Mouse (Mus musculus): ENCODE data around the gene Cyp4f16. TPM values are rescaled to one million over a fixed set of nuclear protein-coding genes. Genes with fewer than 3 reads are reported as not detected.
"Not testable (repeated sequence)": the region's sequence is repeated elsewhere in the genome, so short reads cannot be mapped to it uniquely, and the experiment has no call there.

Cyp4f16 gene
- 69.4 and 140 TPM in 2 replicates for polyA plus RNA-seq (2012; rRNA removed)

- WGBS, result 3% methylated on average over 5 of the region's 5 CpGs
- Histone ChIP-seq H3K27ac (ENCODE audit: insufficient read depth, low read depth, low read length) (peak within 1 kb of the TSS; percentile 88), H3K4me3 (ENCODE audit: low read depth, low read length) (peak within 1 kb of the TSS; percentile 64)
These were observed at the start of gene Cyp4f16 for GRCm38 (mm10) chr17:32536051-32536866. Gene Cyp4f16, plus strand, starts transcription at chr17:32536558.

GRCm38 (mm10) chr17:32492349-32492980, 43.9 kb upstream of the Cyp4f16 start:
- peaks cover 4% of the 10 kb centered on the region; the same call in 1 of the 2 replicates for H3K4me1 ChIP-seq (ENCODE audit: control insufficient read depth, insufficient read depth, insufficient read length, low read length)
- H3K27ac ChIP-seq (ENCODE audit: insufficient read depth, low read depth, low read length), result no peak overlapping the region
- H3K27me3 ChIP-seq (ENCODE audit: control insufficient read depth, insufficient read depth, low read length), result no peaks in the 10 kb centered on the region
- peak overlapping the region; percentile 58 for H3K4me3 ChIP-seq (ENCODE audit: low read depth, low read length)
- H3K36me3 ChIP-seq (ENCODE audit: control insufficient read depth, insufficient read depth, low read length), result no peaks in the 10 kb centered on the region
- no peak for TF ChIP-seq CTCF (IDR thresholded peaks at IDR 0.05; ENCODE audit: extremely low read depth, insufficient read length, insufficient replicate concordance, low read depth, low read length)
- peak; percentile 36; the same call in 1 of the 2 replicates for TF ChIP-seq POLR2A (IDR thresholded peaks at IDR 0.05; ENCODE audit: low read depth, low read length)
- 6% methylated on average over 30 of the region's 30 CpGs for WGBS

More at GRCm38 (mm10) chr17:32536051-32536866, at the start of gene Cyp4f16:
- not testable (repeated sequence) for H3K27me3 ChIP-seq (ENCODE audit: control insufficient read depth, insufficient read depth, low read length); H3K36me3 ChIP-seq (ENCODE audit: control insufficient read depth, insufficient read depth, low read length)
- H3K4me1 ChIP-seq (ENCODE audit: control insufficient read depth, insufficient read depth, insufficient read length, low read length), result peaks cover 27% of the 10 kb centered on the region; the same call in 1 of the 2 replicates
- peak; percentile 18; the same call in 1 of the 2 replicates for TF ChIP-seq POLR2A (IDR thresholded peaks at IDR 0.05; ENCODE audit: low read depth, low read length)

GRCm38 (mm10) chr17:32494601-32495000, 41.8 kb upstream of the Cyp4f16 start:
- Histone ChIP-seq H3K4me3 (ENCODE audit: low read depth, low read length) (no peak overlapping the region), H3K27me3 (ENCODE audit: control insufficient read depth, insufficient read depth, low read length) (no peaks in the 10 kb centered on the region), H3K4me1 (ENCODE audit: control insufficient read depth, insufficient read depth, insufficient read length, low read length) (peaks cover 4% of the 10 kb centered on the region; the same call in 1 of the 2 replicates), H3K27ac (ENCODE audit: insufficient read depth, low read depth, low read length) (no peak overlapping the region), H3K36me3 (ENCODE audit: control insufficient read depth, insufficient read depth, low read length) (no peaks in the 10 kb centered on the region)
- 19% methylated on average over 1 of the region's 1 CpGs for WGBS
- no peak for TF ChIP-seq POLR2A (IDR thresholded peaks at IDR 0.05; ENCODE audit: low read depth, low read length)
- peak; percentile 45; the same call in 1 of the 2 replicates for TF ChIP-seq CTCF (IDR thresholded peaks at IDR 0.05; ENCODE audit: extremely low read depth, insufficient read length, insufficient replicate concordance, low read depth, low read length)

DNA sequence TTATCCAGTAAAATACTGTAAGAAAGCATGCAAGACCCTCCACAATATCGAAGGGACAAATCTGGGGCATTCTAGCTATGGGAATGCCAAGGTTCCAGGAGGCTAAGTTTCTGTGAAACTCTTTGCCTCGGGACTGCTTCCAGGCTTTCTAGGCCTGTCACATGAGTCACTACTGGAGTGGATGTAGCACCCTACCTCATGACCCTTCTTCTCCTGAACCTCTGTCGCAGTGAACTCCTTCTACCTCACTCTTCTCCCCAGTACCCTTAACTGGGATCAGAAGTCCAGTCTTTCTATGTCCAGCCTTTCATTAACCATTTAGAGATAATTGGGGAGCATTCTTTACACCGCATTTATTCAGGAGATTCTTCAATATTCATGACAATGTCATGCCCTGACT, 35.8 kb upstream of the Cyp4f16 start:
- H3K4me3 ChIP-seq (ENCODE audit: low read depth, low read length); H3K27ac ChIP-seq (ENCODE audit: insufficient read depth, low read depth, low read length); H3K36me3 ChIP-seq (ENCODE audit: control insufficient read depth, insufficient read depth, low read length); H3K4me1 ChIP-seq (ENCODE audit: control insufficient read depth, insufficient read depth, insufficient read length, low read length); H3K27me3 ChIP-seq (ENCODE audit: control insufficient read depth, insufficient read depth, low read length): not testable (repeated sequence)
- WGBS, result 86% methylated on average over 4 of the region's 4 CpGs

GRCm38 (mm10) chr17:32501051-32501450, 35.3 kb upstream of the Cyp4f16 start:
- Histone ChIP-seq H3K27me3 (ENCODE audit: control insufficient read depth, insufficient read depth, low read length) (no peaks in the 10 kb centered on the region), H3K27ac (ENCODE audit: insufficient read depth, low read depth, low read length) (no peak overlapping the region), H3K4me3 (ENCODE audit: low read depth, low read length) (no peak overlapping the region), H3K36me3 (ENCODE audit: control insufficient read depth, insufficient read depth, low read length) (no peaks in the 10 kb centered on the region), H3K4me1 (ENCODE audit: control insufficient read depth, insufficient read depth, insufficient read length, low read length) (no peaks in the 10 kb centered on the region)
- WGBS, result 63% methylated on average over 3 of the region's 3 CpGs
- TF ChIP-seq POLR2A (IDR thresholded peaks at IDR 0.05; ENCODE audit: low read depth, low read length) (no peak), CTCF (IDR thresholded peaks at IDR 0.05; ENCODE audit: extremely low read depth, insufficient read length, insufficient replicate concordance, low read depth, low read length) (no peak)

DNA sequence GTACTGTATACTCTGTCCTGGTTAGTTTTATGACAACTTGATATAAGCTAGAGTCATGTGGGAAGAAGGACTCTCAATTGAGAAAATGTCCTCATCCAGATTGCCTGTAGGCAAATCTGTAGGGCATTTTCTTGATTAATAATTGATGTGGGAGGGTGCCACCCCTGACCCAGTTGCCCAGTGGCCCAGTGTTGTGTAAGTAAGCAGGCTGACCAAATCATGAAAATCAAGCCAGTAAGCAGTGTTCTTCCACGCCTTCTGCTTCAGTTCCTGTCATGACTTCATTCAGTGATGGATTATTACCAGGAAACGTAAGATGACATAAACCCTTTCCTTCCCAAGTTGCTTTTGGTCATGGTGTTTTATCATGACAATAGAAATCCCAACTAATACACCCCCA, 33.2 kb upstream of the Cyp4f16 start:
- no peaks in the 10 kb centered on the region; the same call in 1 of the 2 replicates for H3K4me1 ChIP-seq (ENCODE audit: control insufficient read depth, insufficient read depth, insufficient read length, low read length)
- 67% methylated on average over 2 of the region's 2 CpGs for WGBS
- no peaks in the 10 kb centered on the region for H3K36me3 ChIP-seq (ENCODE audit: control insufficient read depth, insufficient read depth, low read length)
- no peaks in the 10 kb centered on the region for H3K27me3 ChIP-seq (ENCODE audit: control insufficient read depth, insufficient read depth, low read length)
- TF ChIP-seq CTCF (IDR thresholded peaks at IDR 0.05; ENCODE audit: extremely low read depth, insufficient read length, insufficient replicate concordance, low read depth, low read length), result no peak
- no peak overlapping the region for H3K4me3 ChIP-seq (ENCODE audit: low read depth, low read length)
- no peak overlapping the region for H3K27ac ChIP-seq (ENCODE audit: insufficient read depth, low read depth, low read length)
